Mouse (Mus musculus) lung, postnatal 10 days (tissue): ENCODE data around the gene Tex36.

Source experiments
- DNase-seq: peaks from one replicate; pipeline ENCODE4 v3.0.0; 2021

Tex36 gene

GRCm38 (mm10) chr7:133583216-133583615, 18.7 kb downstream of the Tex36 start:
- DNase-seq = no peak

- no peak for DNase-seq
Observed at GRCm38 (mm10) chr7:133580296-133580640, 21.7 kb downstream of the Tex36 start.

GRCm38 (mm10) chr7:133579491-133580295, 22.3 kb downstream of the Tex36 start:
- DNase-seq = no peak

- no peak for DNase-seq
Observed at GRCm38 (mm10) chr7:133576825-133577224, 25.1 kb downstream of the Tex36 start.

- DNase-seq = no peak
Observed at GRCm38 (mm10) chr7:133576281-133576680, 25.7 kb downstream of the Tex36 start.

- DNase-seq = no peak
Observed at GRCm38 (mm10) chr7:133571927-133572326, 30.0 kb downstream of the Tex36 start.

GRCm38 (mm10) chr7:133569194-133569880, 32.6 kb downstream of the Tex36 start:
- no peak for DNase-seq

GRCm38 (mm10) chr7:133564600-133564999, 37.4 kb downstream of the Tex36 start:
- DNase-seq = no peak

- no peak for DNase-seq
Observed at GRCm38 (mm10) chr7:133563175-133563824, 38.7 kb downstream of the Tex36 start.

GRCm38 (mm10) chr7:133555786-133556492, 46.0 kb downstream of the Tex36 start:
- DNase-seq = peak; percentile 7

- no peak for DNase-seq
Observed at GRCm38 (mm10) chr7:133552306-133552991, 49.5 kb downstream of the Tex36 start.

- no peak for DNase-seq
Observed at GRCm38 (mm10) chr7:133551000-133551399, 51.0 kb downstream of the Tex36 start.

- DNase-seq = no peak
Observed at GRCm38 (mm10) chr7:133548434-133548833, 53.5 kb downstream of the Tex36 start.

GRCm38 (mm10) chr7:133545631-133546030, 56.3 kb downstream of the Tex36 start:
- DNase-seq = no peak

- no peak for DNase-seq
Observed at GRCm38 (mm10) chr7:133544966-133545365, 57.0 kb downstream of the Tex36 start.

- no peak for DNase-seq
Observed at GRCm38 (mm10) chr7:133543131-133543530, 58.8 kb downstream of the Tex36 start.

GRCm38 (mm10) chr7:133537366-133537765, 64.6 kb downstream of the Tex36 start:
- DNase-seq = no peak
